Mouse (Mus musculus) brain, embryonic 14.5 days (tissue): ENCODE measurements around the gene Gosr1.

Experiments used
- CTCF ChIP-seq: fragments of 200-500 bp; IDR thresholded peaks from 2 replicates; pipeline ENCODE4 v1.5.1; 2012; ENCODE audit warnings: inconsistent platforms, mild to moderate bottlenecking, moderate library complexity, borderline replicate concordance; ENCODE audit not compliant: insufficient read depth, insufficient read length; ENCODE audit errors: extremely low read depth
- POLR2A ChIP-seq: fragments of 200-500 bp; IDR thresholded peaks from 2 replicates; pipeline ENCODE4 v1.6.1; 2012; ENCODE audit warnings: mild to moderate bottlenecking, inconsistent platforms, borderline replicate concordance; ENCODE audit not compliant: poor library complexity, insufficient read depth, insufficient read length, severe bottlenecking; ENCODE audit errors: extremely low read depth

- no peak for TF ChIP-seq POLR2A
- no peak for TF ChIP-seq CTCF
These were observed 31.9 kb upstream of the Gosr1 start for GRCm38 (mm10) chr11:76795326-76795725.
